Mouse (Mus musculus): Measurements from ENCODE around the gene Ros1.

DNA sequence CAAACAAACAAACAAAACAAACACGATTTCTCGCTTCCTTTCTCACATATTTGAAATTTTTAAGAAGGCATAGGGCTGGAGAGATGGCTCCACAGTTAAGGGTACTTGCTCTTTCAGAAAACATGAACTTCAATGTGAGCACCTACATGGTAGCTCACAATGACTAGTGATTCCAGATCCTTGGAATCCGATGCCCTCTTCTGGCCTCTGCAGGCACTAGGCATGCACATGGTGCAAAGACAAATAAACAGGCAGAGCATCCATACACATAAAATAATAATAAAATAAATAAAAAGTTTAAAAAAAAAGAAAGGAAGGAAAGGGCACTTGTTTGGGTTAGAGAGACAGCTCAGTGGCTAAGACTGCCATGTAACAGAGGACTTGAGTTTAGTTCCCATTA is 12.2 kb downstream of the Ros1 start:
- peak; percentile 43; the same call in 1 of the 2 replicates for TF ChIP-seq CTCF (IDR thresholded peaks at IDR 0.05)
- TF ChIP-seq EP300 (IDR thresholded peaks at IDR 0.05) = no peak
